Mouse (Mus musculus): Measurements from ENCODE around the gene Ndufa13.

- no peak for TF ChIP-seq CTCF (IDR thresholded peaks at IDR 0.05; ENCODE audit: low read depth)
- TF ChIP-seq EP300 (optimal IDR thresholded peaks at IDR 0.05): no peak
These were observed 38.0 kb upstream of the Ndufa13 start for GRCm38 (mm10) chr8:69940386-69940785.

Data from stomach, postnatal 0 days (tissue).